Mouse (Mus musculus) CH12.LX (cell line): ENCODE data around the gene Trim33. TPM values are rescaled to one million over a fixed set of nuclear protein-coding genes. Genes with fewer than 3 reads are reported as not detected.

Source experiments
- DNase-seq: peaks from one replicate; pipeline ENCODE4 v3.0.0-alpha.2; 2013; ENCODE audit errors: extremely low read depth
- H3K27ac ChIP-seq: 2 replicates; pipeline ENCODE4 v1.5.1; 2012; ENCODE audit warnings: low read depth, mild to moderate bottlenecking, control low read depth, moderate library complexity; ENCODE audit not compliant: insufficient read depth
- H3K27me3 ChIP-seq: replicated peaks from 2 replicates; pipeline ENCODE3; 2012; ENCODE audit warnings: inconsistent platforms
- H3K36me3 ChIP-seq, 2 experiments: replicated peaks in 1 of 2; 2 replicates each; pipeline versions ENCODE3 to v1.6.1; 2012; ENCODE audit warnings: inconsistent platforms in 1 of 2, low read length in 1 of 2, mild to moderate bottlenecking in 1 of 2, mixed read lengths in 1 of 2, moderate library complexity in 1 of 2; ENCODE audit not compliant: control insufficient read depth in 1 of 2, insufficient read depth in 1 of 2
- H3K4me1 ChIP-seq, 2 experiments: 2 replicates each; pipeline ENCODE4 v1.6.1; 2012; ENCODE audit warnings: inconsistent platforms in 1 of 2, moderate library complexity in 1 of 2; ENCODE audit not compliant: insufficient read depth in 2 of 2, control insufficient read depth in 1 of 2
- H3K4me2 ChIP-seq: 2 replicates; pipeline ENCODE4 v1.6.1; 2012; ENCODE audit warnings: low read depth, mild to moderate bottlenecking, control low read depth; ENCODE audit not compliant: poor library complexity, insufficient read depth, severe bottlenecking
- H3K4me3 ChIP-seq, 3 experiments: fragments of 150-350 bp in 1 of 3; sonication (generic) in 1 of 3; replicated peaks in 1 of 3; 2 replicates each; pipeline versions ENCODE3 to v1.5.1; 2011 to 2012; ENCODE audit warnings: low read depth in 2 of 3, low read length in 2 of 3, mild to moderate bottlenecking in 2 of 3, moderate library complexity in 2 of 3, control low read depth in 1 of 3, improper control_type of control experiment in 1 of 3, inconsistent platforms in 1 of 3, mixed read lengths in 1 of 3; ENCODE audit not compliant: poor library complexity in 1 of 3
- H3K79me2 ChIP-seq: replicated peaks from 2 replicates; pipeline ENCODE4 v1.6.1; 2012; ENCODE audit warnings: mild to moderate bottlenecking, moderate library complexity; ENCODE audit not compliant: control insufficient read depth, poor library complexity, insufficient read depth, severe bottlenecking; ENCODE audit errors: extremely low read depth
- H3K9ac ChIP-seq: 2 replicates; pipeline ENCODE4 v1.6.1; 2012; ENCODE audit warnings: low read depth, mild to moderate bottlenecking, control low read depth, moderate library complexity; ENCODE audit not compliant: insufficient read depth
- H3K9me3 ChIP-seq: replicated peaks from 2 replicates; pipeline ENCODE3; 2012; ENCODE audit warnings: low read length, inconsistent platforms, mixed read lengths
- BHLHE40 ChIP-seq: IDR thresholded peaks from 2 replicates; pipeline ENCODE4 v1.6.1; 2011; ENCODE audit warnings: mild to moderate bottlenecking, low read depth, low read length, improper control_type of control experiment
- CHD1 ChIP-seq: IDR thresholded peaks from 2 replicates; pipeline ENCODE4 v1.6.1; 2012; ENCODE audit warnings: low read depth, low read length, improper control_type of control experiment, inconsistent platforms
- CHD2 ChIP-seq: IDR thresholded peaks from 2 replicates; pipeline ENCODE4 v1.6.1; 2011; ENCODE audit warnings: low read length, improper control_type of control experiment
- ELF1 ChIP-seq: IDR thresholded peaks from 2 replicates; pipeline ENCODE4 v1.6.1; 2014; ENCODE audit warnings: low read depth, mild to moderate bottlenecking, inconsistent platforms, low read length, improper control_type of control experiment
- EP300 ChIP-seq: IDR thresholded peaks from 2 replicates; pipeline ENCODE4 v1.6.1; 2011; ENCODE audit warnings: low read length, improper control_type of control experiment
- ETS1 ChIP-seq: conservative IDR thresholded peaks from 2 replicates; pipeline ENCODE4 v1.6.1; 2012; ENCODE audit warnings: low read depth, mild to moderate bottlenecking, inconsistent platforms, low read length, improper control_type of control experiment, moderate library complexity
- HCFC1 ChIP-seq: IDR thresholded peaks from 2 replicates; pipeline ENCODE4 v1.6.1; 2012; ENCODE audit warnings: low read depth, mild to moderate bottlenecking, inconsistent platforms, low read length, improper control_type of control experiment
- IRF4 ChIP-seq: IDR thresholded peaks from 2 replicates; pipeline ENCODE4 v1.6.1; 2014; ENCODE audit warnings: low read depth, mild to moderate bottlenecking, inconsistent platforms, low read length, improper control_type of control experiment
- JUND ChIP-seq: conservative IDR thresholded peaks from 2 replicates; pipeline ENCODE4 v1.6.1; 2011; ENCODE audit warnings: low read depth, low read length, improper control_type of control experiment
- MXI1 ChIP-seq: IDR thresholded peaks from 2 replicates; pipeline ENCODE4 v1.6.1; 2011; ENCODE audit warnings: mild to moderate bottlenecking, low read depth, low read length, improper control_type of control experiment
- MYC ChIP-seq: IDR thresholded peaks from 2 replicates; pipeline ENCODE4 v1.6.1; 2011; ENCODE audit warnings: low read depth, mild to moderate bottlenecking, improper control_type of control experiment, low read length
- NRF1 ChIP-seq: IDR thresholded peaks from 2 replicates; pipeline ENCODE4 v1.6.1; 2014; ENCODE audit warnings: low read depth, mild to moderate bottlenecking, inconsistent platforms, low read length, improper control_type of control experiment, moderate library complexity
- TBP ChIP-seq: conservative IDR thresholded peaks from 2 replicates; pipeline ENCODE4 v1.6.1; 2011; ENCODE audit warnings: low read depth, low read length, improper control_type of control experiment
- TCF12 ChIP-seq: IDR thresholded peaks from 2 replicates; pipeline ENCODE4 v1.6.1; 2014; ENCODE audit warnings: low read depth, mild to moderate bottlenecking, inconsistent platforms, low read length, improper control_type of control experiment
- UBTF ChIP-seq: IDR thresholded peaks from 2 replicates; pipeline ENCODE4 v1.6.1; 2012; ENCODE audit warnings: low read depth, mild to moderate bottlenecking, inconsistent platforms, low read length, improper control_type of control experiment, moderate library complexity
- USF1 ChIP-seq: IDR thresholded peaks from 2 replicates; pipeline ENCODE4 v1.6.1; 2014; ENCODE audit warnings: low read depth, mild to moderate bottlenecking, inconsistent platforms, low read length, improper control_type of control experiment
- USF2 ChIP-seq: conservative IDR thresholded peaks from 2 replicates; pipeline ENCODE4 v1.6.1; 2011; ENCODE audit warnings: low read depth, low read length, improper control_type of control experiment
- ZC3H11A ChIP-seq: IDR thresholded peaks from 2 replicates; pipeline ENCODE4 v1.6.1; 2012; ENCODE audit warnings: low read depth, mild to moderate bottlenecking, inconsistent platforms, low read length, improper control_type of control experiment
- ZKSCAN1 ChIP-seq: IDR thresholded peaks from 2 replicates; pipeline ENCODE4 v1.6.1; 2012; ENCODE audit warnings: low read depth, inconsistent platforms, low read length, improper control_type of control experiment, borderline replicate concordance
- ZMIZ1 ChIP-seq: IDR thresholded peaks from 2 replicates; pipeline ENCODE4 v1.6.1; 2012; ENCODE audit warnings: low read depth, mild to moderate bottlenecking, inconsistent platforms, low read length, improper control_type of control experiment
- ZNF384 ChIP-seq: IDR thresholded peaks from 2 replicates; pipeline ENCODE4 v1.6.1; 2012; ENCODE audit warnings: low read depth, low read length, improper control_type of control experiment, inconsistent platforms
- dilution Hi-C: fragments of 300-500 bp; cut with MboI; formaldehyde crosslinking; loops from 2 replicates; pipeline ENCODE4 v1.14.3; 2020; ENCODE audit warnings: low sequenced_read_pairs; ENCODE audit not compliant: extremely low pct_unique_long_range_greater_than_20kb, extremely low pct_ligation_motif_present
- in situ Hi-C: fragments of 300-500 bp; cut with MboI; formaldehyde crosslinking; loops from 3 replicates; pipeline ENCODE4 v1.14.3; 2019; ENCODE audit warnings: low sequenced_read_pairs, low pct_ligation_motif_present, low pct_unique_long_range_greater_than_20kb, mixed read lengths
- polyA plus RNA-seq: library from polyadenylated mRNA; unstranded; fragments of >175 nt; gene quantifications from 2 replicates; pipeline ENCODE4 v1.2.1, GENCODE M21; 2012; ENCODE audit warnings: low read depth; ENCODE audit not compliant: insufficient read length
- total RNA-seq, 2 experiments: library from RNA; depleted of rRNA; stranded (reverse); fragments of 300-350 nt in 1 of 2; fragments of >200 nt in 1 of 2; gene quantifications; 2 replicates each; pipeline ENCODE4 v1.2.3; 2012 to 2014

Gene Trim33
- total and polyA plus RNA-seq, 3 experiments, result 11.7 to 29.3 (median 28.1) TPM

- H3K9ac ChIP-seq, result no peak overlapping the region
- dilution Hi-C loops, result no loop called here
- H3K4me2 ChIP-seq, result no peak overlapping the region
- H3K4me3 ChIP-seq, result no peak overlapping the region
- no peak overlapping the region for H3K27ac ChIP-seq
- in situ Hi-C loops, result no loop called here
- peaks cover 4% of the 10 kb centered on the region for H3K9me3 ChIP-seq
- TF ChIP-seq ZKSCAN1 (no peak), USF1 (no peak), EP300 (no peak), IRF4 (no peak), JUND (no peak), NRF1 (no peak), TBP (no peak), CHD1 (no peak), HCFC1 (no peak), TCF12 (no peak), UBTF (no peak), ZMIZ1 (no peak), BHLHE40 (no peak), ZNF384 (no peak), ELF1 (no peak), MYC (no peak), MXI1 (no peak), USF2 (no peak), ZC3H11A (no peak)
- TF ChIP-seq, all 38 proteins: peak for 0
- no peaks in the 10 kb centered on the region for H3K27me3 ChIP-seq
- no peaks in the 10 kb centered on the region for H3K79me2 ChIP-seq
- DNase-seq, result no peak
- no peaks in the 10 kb centered on the region; a peak in 1 of 4 replicates for H3K4me1 ChIP-seq
- no peaks in the 10 kb centered on the region for H3K36me3 ChIP-seq
These were observed 16.2 kb upstream of the Trim33 start for GRCm38 (mm10) chr3:103262802-103263417.

GRCm38 (mm10) chr3:103278561-103279181, 422 bp upstream of the Trim33 start:
- Histone ChIP-seq H3K4me3 (peak overlapping the region; percentile 78 to 97 (median 82)), H3K27ac (no peak overlapping the region; the same call in 1 of the 2 replicates), H3K79me2 (peaks cover 31% of the 10 kb centered on the region), H3K36me3 (peaks cover 0 to 12% of the 10 kb centered on the region in 2 experiments), H3K9me3 (no peaks in the 10 kb centered on the region), H3K27me3 (no peaks in the 10 kb centered on the region), H3K4me2 (peak overlapping the region; percentile 78), H3K9ac (peak overlapping the region; percentile 20), H3K4me1 (peaks cover 0 to 25% of the 10 kb centered on the region in 2 experiments; a peak in 2 of 4 replicates)
- TF ChIP-seq EP300, result 0 out of 2 replicates have a peak, but pooled peaks have one; percentile 12
- TF ChIP-seq ETS1, result 0 out of 2 replicates have a peak, but pooled peaks have one; percentile 2
- peak; percentile 27; the same call in 1 of the 2 replicates for TF ChIP-seq CHD2
- TF ChIP-seq ZKSCAN1, result no peak
- peak; percentile 10; the same call in 1 of the 2 replicates for TF ChIP-seq ELF1
- dilution Hi-C loops, result no loop called here
- no peak for DNase-seq
- in situ Hi-C loops, result no loop called here
